Mouse (Mus musculus) heart, embryonic 14.5 days (tissue): ENCODE results near the gene Trim66. TPM values are rescaled to one million over a fixed set of nuclear protein-coding genes. Genes with fewer than 3 reads are reported as not detected.

Source experiments
- ATAC-seq: fragments of 200-750 bp; cut with Nextera tagmentation; 2 replicates; pipeline ENCODE4 v1.8.0; 2017; ENCODE audit warnings: low read depth, moderate TSS enrichment; ENCODE audit not compliant: insufficient number of reproducible peaks, insufficient read depth, low FRiP score
- H3K27ac ChIP-seq, 2 experiments: fragments of 200-500 bp in 1 of 2; fragments of 300-500 bp in 1 of 2; sonication (generic) in 1 of 2; replicated peaks in 1 of 2; 2 replicates each; pipeline ENCODE4 v1.5.1; 2012 to 2014; ENCODE audit warnings: low read depth in 2 of 2, low read length in 2 of 2, control low read depth in 1 of 2, mild to moderate bottlenecking in 1 of 2, mixed read lengths in 1 of 2; ENCODE audit not compliant: control insufficient read depth in 1 of 2, insufficient read depth in 1 of 2
- H3K27me3 ChIP-seq: fragments of 300-500 bp; sonication (generic); 2 replicates; pipeline ENCODE4 v1.6.1; 2014; ENCODE audit warnings: mild to moderate bottlenecking, low read length, control low read depth; ENCODE audit not compliant: control insufficient read depth, insufficient read depth
- H3K36me3 ChIP-seq: fragments of 300-500 bp; sonication (generic); 2 replicates; pipeline ENCODE4 v1.6.1; 2014; ENCODE audit warnings: mild to moderate bottlenecking, control low read depth, low read length, mixed read lengths; ENCODE audit not compliant: control insufficient read depth, insufficient read depth
- H3K4me1 ChIP-seq, 2 experiments: fragments of 200-500 bp in 1 of 2; fragments of 300-500 bp in 1 of 2; sonication (generic) in 1 of 2; 2 replicates each; pipeline ENCODE4 v1.6.1; 2012 to 2014; ENCODE audit warnings: low read length in 2 of 2, control low read depth in 1 of 2, mixed read lengths in 1 of 2; ENCODE audit not compliant: control insufficient read depth in 2 of 2, insufficient read depth in 2 of 2
- H3K4me2 ChIP-seq: fragments of 300-500 bp; sonication (generic); 2 replicates; pipeline ENCODE4 v1.6.1; 2014; ENCODE audit warnings: mild to moderate bottlenecking, low read length
- H3K4me3 ChIP-seq, 2 experiments: fragments of 200-500 bp in 1 of 2; fragments of 300-500 bp in 1 of 2; sonication (generic) in 1 of 2; 2 replicates each; pipeline ENCODE4 v1.5.1; 2012 to 2014; ENCODE audit warnings: low read length in 2 of 2, mild to moderate bottlenecking in 2 of 2, control low read depth in 1 of 2, low read depth in 1 of 2, moderate library complexity in 1 of 2; ENCODE audit not compliant: control insufficient read depth in 1 of 2, insufficient read depth in 1 of 2
- H3K9ac ChIP-seq: fragments of 300-500 bp; sonication (generic); 2 replicates; pipeline ENCODE4 v1.6.1; 2014; ENCODE audit warnings: mild to moderate bottlenecking, low read length
- H3K9me3 ChIP-seq: fragments of 300-500 bp; sonication (generic); 2 replicates; pipeline ENCODE4 v1.6.1; 2016; ENCODE audit warnings: low read length, control low read depth; ENCODE audit not compliant: control insufficient read depth
- WGBS: fragments of 180-500 bp; shearing (Covaris S2); extraction: QIAGEN DNeasy Blood & Tissue Kit; methylation state at CpG from one replicate; pipeline ENCODE4 v1.1.7; 2014; 5-methylcytosine and 5-hydroxymethylcytosine counted together
- polyA plus RNA-seq: library from polyadenylated mRNA; unstranded; fragments of >200 nt; fragmentation: Nextera tagmentation; extraction: Ambion mirVana; gene quantifications from 2 replicates; pipeline ENCODE4 v1.2.1, GENCODE M21; 2014

The Trim66 gene
- polyA plus RNA-seq, 1 experiment from 2014 or later, result 0.11 TPM

- Histone ChIP-seq H3K36me3 (no peaks in the 10 kb centered on the region), H3K4me2 (no peak overlapping the region), H3K27ac (no peak overlapping the region), H3K4me1 (no peaks in the 10 kb centered on the region), H3K4me3 (no peak overlapping the region), H3K9me3 (no peaks in the 10 kb centered on the region), H3K27me3 (no peaks in the 10 kb centered on the region), H3K9ac (no peak overlapping the region)
- no peak for ATAC-seq
- 34% methylated on average over 9 of the region's 9 CpGs for WGBS
Measured at GRCm38 (mm10) chr7:109507572-109507971, 362 bp downstream of the Trim66 start.

DNA sequence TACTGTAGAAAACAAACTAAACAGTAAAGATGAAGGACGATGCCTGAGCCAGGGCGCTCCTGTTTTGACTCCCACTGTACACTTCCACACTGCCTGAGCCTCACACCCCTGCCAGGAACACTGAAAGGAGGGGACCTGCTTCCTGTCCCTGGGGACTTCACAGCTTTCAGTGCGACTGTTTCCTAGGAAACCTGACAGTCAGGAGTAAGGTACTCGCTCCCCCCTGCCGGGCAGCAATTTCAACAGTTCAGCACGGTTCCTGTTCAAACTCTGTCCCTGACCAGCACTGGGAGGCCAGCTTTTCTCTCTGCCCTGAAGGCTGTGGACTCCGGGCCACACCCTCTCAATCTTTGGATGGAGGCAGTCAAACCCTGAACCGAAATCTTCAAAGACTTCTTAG is 815 bp downstream of the Trim66 start:
- no peak overlapping the region for H3K9ac ChIP-seq
- H3K4me3 ChIP-seq, result no peak overlapping the region
- H3K27me3 ChIP-seq, result no peaks in the 10 kb centered on the region
- no peaks in the 10 kb centered on the region for H3K4me1 ChIP-seq
- H3K4me2 ChIP-seq, result no peak overlapping the region
- no peak for ATAC-seq
- H3K9me3 ChIP-seq, result no peaks in the 10 kb centered on the region
- no peaks in the 10 kb centered on the region for H3K36me3 ChIP-seq
- no peak overlapping the region for H3K27ac ChIP-seq
- 9% methylated on average over 8 of the region's 8 CpGs for WGBS

GRCm38 (mm10) chr7:109497507-109497906 is 10.4 kb downstream of the Trim66 start:
- no peak for ATAC-seq
- H3K27ac ChIP-seq, result no peak overlapping the region
- WGBS, result 63% methylated on average over 4 of the region's 4 CpGs

GRCm38 (mm10) chr7:109493319-109494316 is 14.3 kb downstream of the Trim66 start:
- Histone ChIP-seq H3K4me2 (peak overlapping the region; percentile 50), H3K9ac (no peak overlapping the region), H3K4me1 (no peaks in the 10 kb centered on the region; a peak in 1 of 4 replicates), H3K27me3 (peaks cover 10% of the 10 kb centered on the region), H3K27ac (no peak overlapping the region), H3K4me3 (0 out of 4 replicates have a peak overlapping the region, but pooled peaks of 1 of the 2 experiments have one; percentile 3), H3K9me3 (no peaks in the 10 kb centered on the region), H3K36me3 (no peaks in the 10 kb centered on the region)
- no peak for ATAC-seq
- WGBS, result 13% methylated on average over 21 of the region's 21 CpGs

More at GRCm38 (mm10) chr7:109497507-109497906, 10.4 kb downstream of the Trim66 start:
- Histone ChIP-seq H3K4me1 (no peaks in the 10 kb centered on the region; a peak in 1 of 4 replicates), H3K27me3 (peaks cover 10% of the 10 kb centered on the region), H3K36me3 (no peaks in the 10 kb centered on the region), H3K9ac (no peak overlapping the region), H3K4me2 (no peak overlapping the region), H3K9me3 (no peaks in the 10 kb centered on the region), H3K4me3 (no peak overlapping the region)

DNA sequence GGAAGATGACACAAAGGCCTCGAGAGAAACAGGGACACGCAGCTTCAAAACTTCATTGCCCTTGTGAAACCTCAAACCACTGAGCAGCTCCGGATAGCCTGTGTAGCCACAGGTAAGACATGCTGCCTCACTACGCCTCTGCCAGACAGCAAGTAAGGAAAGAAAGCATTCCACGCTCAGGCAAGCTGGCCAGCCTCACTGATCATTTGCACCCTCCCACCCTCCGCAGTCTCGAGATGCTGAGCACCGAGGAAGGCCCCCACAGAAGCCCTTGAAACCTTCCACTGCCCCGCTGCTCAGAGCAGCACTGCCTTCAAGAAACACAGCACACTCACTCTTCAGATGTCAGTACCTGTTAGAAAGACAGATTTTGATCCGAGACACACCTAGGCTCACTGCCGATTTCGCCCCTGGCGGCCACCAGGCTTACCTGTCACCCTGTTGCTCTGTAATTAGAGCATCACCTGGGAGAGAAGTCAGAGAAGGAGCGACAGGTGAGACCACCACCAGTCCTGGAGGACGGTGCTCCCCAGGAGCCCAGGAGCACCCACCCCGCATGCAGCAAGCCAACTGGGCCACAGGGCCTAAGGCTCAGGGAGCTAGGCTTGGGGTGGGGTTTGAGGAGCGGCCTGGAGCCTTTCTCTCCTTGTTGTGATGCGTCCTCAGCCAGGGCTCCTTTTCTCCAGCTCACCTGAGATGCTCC is 15.2 kb downstream of the Trim66 start:
- no peak overlapping the region for H3K9ac ChIP-seq
- 58% methylated on average over 18 of the region's 18 CpGs for WGBS
- H3K27me3 ChIP-seq, result peaks cover 10% of the 10 kb centered on the region
- no peaks in the 10 kb centered on the region for H3K36me3 ChIP-seq
- no peak overlapping the region for H3K4me3 ChIP-seq
- no peaks in the 10 kb centered on the region for H3K9me3 ChIP-seq
- H3K27ac ChIP-seq, result no peak overlapping the region
- no peaks in the 10 kb centered on the region; a peak in 1 of 4 replicates for H3K4me1 ChIP-seq
- 0 out of 2 replicates have a peak, but pooled peaks have one; percentile 42 for ATAC-seq
- H3K4me2 ChIP-seq, result 0 out of 2 replicates have a peak overlapping the region, but pooled peaks have one; percentile 50

GRCm38 (mm10) chr7:109484221-109484620 is 23.7 kb downstream of the Trim66 start:
- no peak overlapping the region for H3K4me3 ChIP-seq
- no peaks in the 10 kb centered on the region for H3K36me3 ChIP-seq
- no peak overlapping the region for H3K27ac ChIP-seq
- no peaks in the 10 kb centered on the region for H3K9me3 ChIP-seq
- WGBS, result 61% methylated on average over 5 of the region's 5 CpGs
- H3K4me1 ChIP-seq, result no peaks in the 10 kb centered on the region
- H3K4me2 ChIP-seq, result no peak overlapping the region
- 0 out of 2 replicates have a peak, but pooled peaks have one; percentile 31 for ATAC-seq
- no peaks in the 10 kb centered on the region for H3K27me3 ChIP-seq
- H3K9ac ChIP-seq, result no peak overlapping the region

- Histone ChIP-seq H3K4me3 (no peak overlapping the region), H3K27ac (no peak overlapping the region), H3K27me3 (no peaks in the 10 kb centered on the region), H3K9me3 (no peaks in the 10 kb centered on the region), H3K4me2 (peak overlapping the region; percentile 39), H3K9ac (no peak overlapping the region), H3K36me3 (no peaks in the 10 kb centered on the region), H3K4me1 (no peaks in the 10 kb centered on the region; a peak in 1 of 4 replicates)
- 31% methylated on average over 7 of the region's 7 CpGs for WGBS
- no peak for ATAC-seq
Measured at GRCm38 (mm10) chr7:109480765-109481197, 27.2 kb downstream of the Trim66 start.
